Mouse (Mus musculus): ENCODE measurements at regions not wholly inside any gene's neighbourhood (a gene's known extent, or its start where the extent isn't known, plus 50 kb on each side); places are given as distances from the start of the nearest gene placed in this dataset.

GRCm38 (mm10) chr3:61583669-61584068 lies 217.9 kb upstream of the B430305J03Rik start:
- Histone ChIP-seq H3K4me3 (replicated peaks) (no peak overlapping the region), H3K4me1 (no peaks in the 10 kb centered on the region), H3K36me3 (replicated peaks) (no peaks in the 10 kb centered on the region), H3K4me2 (no peak overlapping the region), H3K9ac (no peak overlapping the region), H3K27me3 (no peaks in the 10 kb centered on the region), H3K9me3 (no peaks in the 10 kb centered on the region), H3K27ac (no peak overlapping the region)
- 71% methylated on average over 1 of the region's 1 CpGs for WGBS
- ATAC-seq (ENCODE audit: low FRiP score): no peak

GRCm38 (mm10) chr3:61582927-61583326 lies 217.2 kb upstream of the B430305J03Rik start:
- Histone ChIP-seq H3K27ac (no peak overlapping the region), H3K4me2 (no peak overlapping the region), H3K4me3 (replicated peaks) (no peak overlapping the region), H3K27me3 (no peaks in the 10 kb centered on the region), H3K4me1 (no peaks in the 10 kb centered on the region), H3K9me3 (no peaks in the 10 kb centered on the region), H3K9ac (no peak overlapping the region), H3K36me3 (replicated peaks) (no peaks in the 10 kb centered on the region)
- ATAC-seq (ENCODE audit: low FRiP score): no peak
- WGBS: 92% methylated on average over 2 of the region's 2 CpGs

GRCm38 (mm10) chr3:61580252-61580651 lies 214.5 kb upstream of the B430305J03Rik start:
- Histone ChIP-seq H3K4me3 (replicated peaks) (no peak overlapping the region), H3K27me3 (no peaks in the 10 kb centered on the region), H3K9ac (no peak overlapping the region), H3K4me2 (no peak overlapping the region), H3K9me3 (no peaks in the 10 kb centered on the region), H3K27ac (no peak overlapping the region), H3K4me1 (no peaks in the 10 kb centered on the region), H3K36me3 (replicated peaks) (no peaks in the 10 kb centered on the region)
- 81% methylated on average over 3 of the region's 3 CpGs for WGBS
- no peak for ATAC-seq (ENCODE audit: low FRiP score)

GRCm38 (mm10) chr3:61537113-61537512 lies 171.4 kb upstream of the B430305J03Rik start:
- Histone ChIP-seq H3K4me2 (no peak overlapping the region), H3K9me3 (no peaks in the 10 kb centered on the region), H3K4me1 (no peaks in the 10 kb centered on the region), H3K4me3 (replicated peaks) (no peak overlapping the region), H3K9ac (no peak overlapping the region), H3K27me3 (no peaks in the 10 kb centered on the region), H3K36me3 (replicated peaks) (no peaks in the 10 kb centered on the region), H3K27ac (no peak overlapping the region)
- 66% methylated on average over 1 of the region's 1 CpGs for WGBS
- ATAC-seq (ENCODE audit: low FRiP score): no peak

GRCm38 (mm10) chr3:61535751-61536150 lies 170.0 kb upstream of the B430305J03Rik start:
- WGBS: 43% methylated on average over 2 of the region's 2 CpGs
- Histone ChIP-seq H3K4me3 (replicated peaks) (no peak overlapping the region), H3K27me3 (no peaks in the 10 kb centered on the region), H3K36me3 (replicated peaks) (no peaks in the 10 kb centered on the region), H3K9me3 (no peaks in the 10 kb centered on the region), H3K27ac (no peak overlapping the region), H3K4me1 (no peaks in the 10 kb centered on the region), H3K4me2 (no peak overlapping the region), H3K9ac (no peak overlapping the region)
- ATAC-seq (ENCODE audit: low FRiP score): no peak

- Histone ChIP-seq H3K36me3 (replicated peaks) (no peaks in the 10 kb centered on the region), H3K4me1 (no peaks in the 10 kb centered on the region)
Observed at GRCm38 (mm10) chr3:61503178-61503577, 137.4 kb upstream of the B430305J03Rik start.

GRCm38 (mm10) chr3:61494835-61495234 lies 129.1 kb upstream of the B430305J03Rik start:
- no peak for ATAC-seq (ENCODE audit: low FRiP score)
- Histone ChIP-seq H3K4me3 (replicated peaks) (no peak overlapping the region), H3K27ac (no peak overlapping the region), H3K36me3 (replicated peaks) (no peaks in the 10 kb centered on the region), H3K9me3 (no peaks in the 10 kb centered on the region), H3K9ac (no peak overlapping the region), H3K27me3 (no peaks in the 10 kb centered on the region), H3K4me1 (no peaks in the 10 kb centered on the region), H3K4me2 (no peak overlapping the region)
- WGBS: 95% methylated on average over 2 of the region's 2 CpGs

More at GRCm38 (mm10) chr3:61503178-61503577, 137.4 kb upstream of the B430305J03Rik start:
- peak; percentile 63; the same call in 1 of the 2 replicates for ATAC-seq (ENCODE audit: low FRiP score)
- Histone ChIP-seq H3K4me2 (no peak overlapping the region), H3K9me3 (no peaks in the 10 kb centered on the region), H3K27ac (no peak overlapping the region), H3K9ac (no peak overlapping the region), H3K27me3 (no peaks in the 10 kb centered on the region), H3K4me3 (replicated peaks) (no peak overlapping the region)

- ATAC-seq (ENCODE audit: low FRiP score): no peak
- Histone ChIP-seq H3K27me3 (no peaks in the 10 kb centered on the region), H3K27ac (no peak overlapping the region), H3K36me3 (replicated peaks) (no peaks in the 10 kb centered on the region), H3K4me2 (no peak overlapping the region), H3K4me3 (replicated peaks) (no peak overlapping the region), H3K9ac (no peak overlapping the region), H3K4me1 (no peaks in the 10 kb centered on the region), H3K9me3 (no peaks in the 10 kb centered on the region)
- WGBS: 61% methylated on average over 5 of the region's 5 CpGs
Observed at GRCm38 (mm10) chr3:61486808-61487389, 121.1 kb upstream of the B430305J03Rik start.

GRCm38 (mm10) chr3:61478861-61479584 lies 113.3 kb upstream of the B430305J03Rik start:
- no peaks in the 10 kb centered on the region for H3K27me3 ChIP-seq
- no peaks in the 10 kb centered on the region for H3K36me3 ChIP-seq (replicated peaks)
- H3K27ac ChIP-seq: no peak overlapping the region
- no peak for ATAC-seq (ENCODE audit: low FRiP score)
- whole genome bisulfite sequencing: 61% methylated on average over 3 of the region's 3 CpGs
- H3K4me1 ChIP-seq: no peaks in the 10 kb centered on the region
- no peaks in the 10 kb centered on the region for H3K9me3 ChIP-seq
- no peak overlapping the region for H3K4me3 ChIP-seq (replicated peaks)
- no peak overlapping the region for H3K4me2 ChIP-seq
- H3K9ac ChIP-seq: no peak overlapping the region

- no peak for ATAC-seq (ENCODE audit: low FRiP score)
- H3K27me3 ChIP-seq: no peaks in the 10 kb centered on the region
- H3K9me3 ChIP-seq: no peaks in the 10 kb centered on the region
- no peaks in the 10 kb centered on the region for H3K4me1 ChIP-seq
- H3K4me3 ChIP-seq (replicated peaks): no peak overlapping the region
- no peak overlapping the region for H3K4me2 ChIP-seq
- no peaks in the 10 kb centered on the region for H3K36me3 ChIP-seq (replicated peaks)
- 64% methylated on average over 2 of the region's 2 CpGs for WGBS
- H3K9ac ChIP-seq: no peak overlapping the region
- no peak overlapping the region for H3K27ac ChIP-seq
Observed at GRCm38 (mm10) chr3:61475018-61475417, 109.3 kb upstream of the B430305J03Rik start.

- Histone ChIP-seq H3K4me1 (no peaks in the 10 kb centered on the region), H3K4me3 (replicated peaks) (no peak overlapping the region), H3K27ac (no peak overlapping the region), H3K4me2 (no peak overlapping the region), H3K36me3 (replicated peaks) (no peaks in the 10 kb centered on the region), H3K9ac (no peak overlapping the region), H3K9me3 (no peaks in the 10 kb centered on the region), H3K27me3 (no peaks in the 10 kb centered on the region)
- 32% methylated on average over 3 of the region's 3 CpGs for WGBS
- ATAC-seq (ENCODE audit: low FRiP score): peak; percentile 72; the same call in 1 of the 2 replicates
Observed at GRCm38 (mm10) chr3:61467158-61467557, 101.4 kb upstream of the B430305J03Rik start.

- Histone ChIP-seq H3K9ac (no peak overlapping the region), H3K36me3 (replicated peaks) (no peaks in the 10 kb centered on the region), H3K4me3 (replicated peaks) (no peak overlapping the region), H3K9me3 (no peaks in the 10 kb centered on the region), H3K27me3 (no peaks in the 10 kb centered on the region), H3K4me1 (no peaks in the 10 kb centered on the region), H3K27ac (no peak overlapping the region), H3K4me2 (no peak overlapping the region)
- ATAC-seq (ENCODE audit: low FRiP score): no peak
- 94% methylated on average over 2 of the region's 2 CpGs for WGBS
Observed at GRCm38 (mm10) chr3:61466641-61467040, 100.9 kb upstream of the B430305J03Rik start.

- Histone ChIP-seq H3K27ac (no peak overlapping the region), H3K4me2 (no peak overlapping the region), H3K36me3 (replicated peaks) (no peaks in the 10 kb centered on the region), H3K4me3 (replicated peaks) (no peak overlapping the region), H3K27me3 (no peaks in the 10 kb centered on the region), H3K9me3 (no peaks in the 10 kb centered on the region), H3K9ac (no peak overlapping the region), H3K4me1 (no peaks in the 10 kb centered on the region)
- ATAC-seq (ENCODE audit: low FRiP score): no peak
Observed at GRCm38 (mm10) chr3:61460076-61460475, 94.3 kb upstream of the B430305J03Rik start.

Data from forebrain, embryonic 12.5 days (tissue).